Mouse (Mus musculus) frontal cortex, postnatal 25 days (tissue): Measurements from ENCODE around the gene Gys2.

ENCODE experiments used
- DNase-seq, 2 experiments: peaks; one replicate each; pipeline ENCODE4 v3.0.0; 2022; ENCODE audit warnings: low spot score in 2 of 2

The Gys2 gene

GRCm38 (mm10) chr6:142377081-142377480 is 95.8 kb downstream of the Gys2 start:
- DNase-seq = no peak
